Mouse (Mus musculus): ENCODE results near the gene Insl3. TPM values are rescaled to one million over a fixed set of nuclear protein-coding genes. Genes with fewer than 3 reads are reported as not detected.

Gene Insl3
- polyA plus RNA-seq, 1 experiment from 2014 or later: 0.89 TPM

DNA sequence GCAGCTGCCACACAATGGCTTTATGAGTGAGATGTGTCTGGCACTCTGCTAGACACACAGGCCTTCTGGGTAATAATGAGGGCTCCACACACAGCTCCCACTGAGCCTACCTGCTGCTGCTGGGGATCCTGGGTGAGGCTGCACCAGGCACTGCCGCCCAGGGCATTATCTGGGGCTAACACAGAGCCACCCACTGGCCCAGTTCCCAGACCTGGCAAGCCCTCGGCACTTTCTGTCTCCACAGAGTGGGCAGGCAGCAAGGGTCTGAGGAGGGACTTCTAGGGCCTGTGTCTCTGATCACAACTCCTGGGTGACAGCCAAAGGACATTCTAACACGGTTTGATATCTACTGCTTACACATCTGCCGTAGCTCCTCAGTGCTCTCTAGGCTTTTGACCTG lies 30.2 kb downstream of the Insl3 start:
- no peak overlapping the region for H3K4me2 ChIP-seq
- no peak overlapping the region for H3K9ac ChIP-seq (ENCODE audit: low read depth, low read length)
- 48% methylated on average over 4 of the region's 4 CpGs for WGBS (ENCODE audit: insufficient replicate concordance)
- H3K4me3 ChIP-seq (ENCODE audit: low read depth, low read length): no peak overlapping the region
- H3K9me3 ChIP-seq (replicated peaks; ENCODE audit: control insufficient read depth, low read length): no peaks in the 10 kb centered on the region
- no peak overlapping the region for H3K27ac ChIP-seq (ENCODE audit: low read depth, low read length)
- no peaks in the 10 kb centered on the region for H3K4me1 ChIP-seq (ENCODE audit: control insufficient read depth, insufficient read depth, low read length)
- peaks cover 17% of the 10 kb centered on the region for H3K27me3 ChIP-seq (ENCODE audit: control insufficient read depth, insufficient read depth, low read length)
- no peaks in the 10 kb centered on the region for H3K36me3 ChIP-seq (ENCODE audit: control insufficient read depth, insufficient read depth, low read length)
- no peak for ATAC-seq (replicated peaks; ENCODE audit: insufficient number of reproducible peaks, low FRiP score, low TSS enrichment)

DNA sequence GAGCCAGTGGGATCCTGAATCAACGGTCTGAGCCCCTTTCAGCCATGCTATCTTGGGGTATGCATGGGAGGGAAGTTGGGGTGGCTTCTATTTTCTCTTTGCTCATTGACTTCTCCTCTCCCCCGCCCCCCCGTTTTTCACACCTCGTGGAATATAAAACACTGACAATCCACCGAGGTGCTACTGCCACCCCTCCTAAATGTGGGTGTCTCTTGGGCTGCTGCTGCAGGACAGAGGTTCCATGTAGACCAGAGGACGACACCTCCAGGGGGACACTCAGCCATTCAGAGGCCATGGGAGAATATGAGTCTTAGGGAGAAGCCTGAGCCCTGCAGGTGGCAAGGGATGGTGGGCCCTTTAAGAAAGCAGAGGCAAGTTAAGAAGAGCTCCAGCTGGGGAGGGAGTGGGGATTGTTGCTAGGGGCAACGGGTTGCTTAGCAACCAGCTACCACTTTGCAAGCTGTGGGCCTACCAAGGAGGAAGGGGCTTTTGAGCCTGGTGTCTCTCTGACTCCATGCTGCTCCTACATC lies 31.0 kb downstream of the Insl3 start:
- no peak overlapping the region for H3K27ac ChIP-seq (ENCODE audit: low read depth, low read length)
- no peak for ATAC-seq (replicated peaks; ENCODE audit: insufficient number of reproducible peaks, low FRiP score, low TSS enrichment)
- no peaks in the 10 kb centered on the region for H3K36me3 ChIP-seq (ENCODE audit: control insufficient read depth, insufficient read depth, low read length)
- 41% methylated on average over 7 of the region's 7 CpGs for WGBS (ENCODE audit: insufficient replicate concordance)
- H3K4me2 ChIP-seq: no peak overlapping the region
- H3K9me3 ChIP-seq (replicated peaks; ENCODE audit: control insufficient read depth, low read length): no peaks in the 10 kb centered on the region
- H3K27me3 ChIP-seq (ENCODE audit: control insufficient read depth, insufficient read depth, low read length): peaks cover 25% of the 10 kb centered on the region
- H3K9ac ChIP-seq (ENCODE audit: low read depth, low read length): no peak overlapping the region
- no peaks in the 10 kb centered on the region for H3K4me1 ChIP-seq (ENCODE audit: control insufficient read depth, insufficient read depth, low read length)
- H3K4me3 ChIP-seq (ENCODE audit: low read depth, low read length): no peak overlapping the region

- Histone ChIP-seq H3K4me2 (no peak overlapping the region), H3K27me3 (ENCODE audit: control insufficient read depth, insufficient read depth, low read length) (peaks cover 45% of the 10 kb centered on the region), H3K36me3 (ENCODE audit: control insufficient read depth, insufficient read depth, low read length) (no peaks in the 10 kb centered on the region), H3K9ac (ENCODE audit: low read depth, low read length) (no peak overlapping the region), H3K27ac (ENCODE audit: low read depth, low read length) (no peak overlapping the region), H3K4me3 (ENCODE audit: low read depth, low read length) (no peak overlapping the region), H3K4me1 (ENCODE audit: control insufficient read depth, insufficient read depth, low read length) (no peaks in the 10 kb centered on the region), H3K9me3 (replicated peaks; ENCODE audit: control insufficient read depth, low read length) (no peaks in the 10 kb centered on the region)
- no peak for ATAC-seq (replicated peaks; ENCODE audit: insufficient number of reproducible peaks, low FRiP score, low TSS enrichment)
- 46% methylated on average over 14 of the region's 14 CpGs for WGBS (ENCODE audit: insufficient replicate concordance)
Observed at GRCm38 (mm10) chr8:71723047-71723551, 34.1 kb downstream of the Insl3 start.

GRCm38 (mm10) chr8:71724389-71724788 lies 35.4 kb downstream of the Insl3 start:
- Histone ChIP-seq H3K9ac (ENCODE audit: low read depth, low read length) (no peak overlapping the region), H3K4me3 (ENCODE audit: low read depth, low read length) (no peak overlapping the region), H3K4me1 (ENCODE audit: control insufficient read depth, insufficient read depth, low read length) (no peaks in the 10 kb centered on the region), H3K27ac (ENCODE audit: low read depth, low read length) (no peak overlapping the region), H3K36me3 (ENCODE audit: control insufficient read depth, insufficient read depth, low read length) (no peaks in the 10 kb centered on the region), H3K9me3 (replicated peaks; ENCODE audit: control insufficient read depth, low read length) (no peaks in the 10 kb centered on the region), H3K27me3 (ENCODE audit: control insufficient read depth, insufficient read depth, low read length) (peaks cover 43% of the 10 kb centered on the region), H3K4me2 (no peak overlapping the region)
- WGBS (ENCODE audit: insufficient replicate concordance): 59% methylated on average over 4 of the region's 4 CpGs
- no peak for ATAC-seq (replicated peaks; ENCODE audit: insufficient number of reproducible peaks, low FRiP score, low TSS enrichment)

DNA sequence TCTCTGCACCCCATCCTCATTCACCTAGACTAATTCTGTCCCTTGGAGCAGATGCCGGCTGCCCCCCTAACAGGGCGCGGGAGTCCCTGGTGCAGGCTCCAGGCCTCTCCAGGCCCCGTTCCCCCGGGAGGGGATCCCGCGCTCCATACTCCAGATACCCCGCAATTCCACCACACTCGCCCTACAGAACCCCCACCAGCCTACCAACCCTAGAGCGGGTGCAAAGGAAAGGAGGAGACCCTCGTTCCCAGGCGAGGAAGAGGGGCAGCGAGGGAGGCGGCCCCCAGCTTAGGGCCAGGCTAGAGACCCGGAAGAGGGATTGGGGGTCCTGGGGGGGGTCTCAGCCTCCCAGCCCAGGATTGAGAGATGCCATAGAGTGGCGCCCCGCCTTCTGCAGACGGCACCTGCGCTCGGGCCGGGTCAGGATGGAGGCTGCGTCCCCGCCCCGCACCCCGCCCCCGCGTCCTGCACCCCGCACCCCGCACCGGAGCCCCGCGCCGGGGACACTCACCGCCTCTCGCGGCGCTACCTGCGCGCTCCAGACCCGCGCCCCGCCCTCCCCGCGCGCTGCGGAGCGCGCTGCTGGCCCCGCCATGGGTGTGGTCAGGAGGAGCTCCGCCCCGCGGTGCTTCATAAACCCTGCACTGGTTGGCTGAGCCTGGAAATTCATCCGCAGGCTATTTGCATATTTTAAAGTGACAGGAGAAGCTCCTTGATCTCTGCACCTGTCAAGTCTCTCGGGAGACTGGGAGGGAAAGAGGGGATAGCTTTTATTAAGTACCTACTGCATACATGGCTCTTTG lies 36.3 kb downstream of the Insl3 start, which contains the start of gene Fcho1:
Gene Fcho1 (minus strand): TSS at position 595 of the 803 bp plus-strand sequence.
- Histone ChIP-seq H3K4me3 (ENCODE audit: low read depth, low read length) (peak within 1 kb of the TSS; percentile 58), H3K27ac (ENCODE audit: low read depth, low read length) (no peak within 1 kb of the TSS), H3K27me3 (ENCODE audit: control insufficient read depth, insufficient read depth, low read length) (peaks cover 45% of the 10 kb centered on the region), H3K4me2 (peak within 1 kb of the TSS; percentile 69), H3K4me1 (ENCODE audit: control insufficient read depth, insufficient read depth, low read length) (no peaks in the 10 kb centered on the region), H3K36me3 (ENCODE audit: control insufficient read depth, insufficient read depth, low read length) (no peaks in the 10 kb centered on the region), H3K9me3 (replicated peaks; ENCODE audit: control insufficient read depth, low read length) (no peaks in the 10 kb centered on the region), H3K9ac (ENCODE audit: low read depth, low read length) (peak within 1 kb of the TSS; percentile 39; the same call in 1 of the 2 replicates)
- 2% methylated on average over 52 of the region's 54 CpGs for WGBS (ENCODE audit: insufficient replicate concordance)
- ATAC-seq (replicated peaks; ENCODE audit: insufficient number of reproducible peaks, low FRiP score, low TSS enrichment): peak; percentile 47; the same call in 1 of the 2 replicates

GRCm38 (mm10) chr8:71728240-71728785 lies 39.3 kb downstream of the Insl3 start:
- Histone ChIP-seq H3K9me3 (replicated peaks; ENCODE audit: control insufficient read depth, low read length) (no peaks in the 10 kb centered on the region), H3K4me1 (ENCODE audit: control insufficient read depth, insufficient read depth, low read length) (no peaks in the 10 kb centered on the region), H3K9ac (ENCODE audit: low read depth, low read length) (no peak overlapping the region), H3K36me3 (ENCODE audit: control insufficient read depth, insufficient read depth, low read length) (no peaks in the 10 kb centered on the region), H3K4me3 (ENCODE audit: low read depth, low read length) (peak overlapping the region; percentile 16), H3K4me2 (peak overlapping the region; percentile 60), H3K27ac (ENCODE audit: low read depth, low read length) (no peak overlapping the region), H3K27me3 (ENCODE audit: control insufficient read depth, insufficient read depth, low read length) (peaks cover 50% of the 10 kb centered on the region)
- ATAC-seq (replicated peaks; ENCODE audit: insufficient number of reproducible peaks, low FRiP score, low TSS enrichment): 0 out of 2 replicates have a peak, but pooled peaks have one; percentile 12
- WGBS (ENCODE audit: insufficient replicate concordance): 4% methylated on average over 19 of the region's 21 CpGs

- H3K27ac ChIP-seq (ENCODE audit: low read depth, low read length): no peak overlapping the region
- no peaks in the 10 kb centered on the region for H3K4me1 ChIP-seq (ENCODE audit: control insufficient read depth, insufficient read depth, low read length)
- H3K36me3 ChIP-seq (ENCODE audit: control insufficient read depth, insufficient read depth, low read length): no peaks in the 10 kb centered on the region
- H3K4me2 ChIP-seq: peak overlapping the region; percentile 60
- H3K27me3 ChIP-seq (ENCODE audit: control insufficient read depth, insufficient read depth, low read length): peaks cover 49% of the 10 kb centered on the region
- H3K9me3 ChIP-seq (replicated peaks; ENCODE audit: control insufficient read depth, low read length): no peaks in the 10 kb centered on the region
- 6% methylated on average over 15 of the region's 16 CpGs for WGBS (ENCODE audit: insufficient replicate concordance)
- H3K4me3 ChIP-seq (ENCODE audit: low read depth, low read length): peak overlapping the region; percentile 16
- no peak for ATAC-seq (replicated peaks; ENCODE audit: insufficient number of reproducible peaks, low FRiP score, low TSS enrichment)
- H3K9ac ChIP-seq (ENCODE audit: low read depth, low read length): no peak overlapping the region
Observed at GRCm38 (mm10) chr8:71728826-71729620, 40.0 kb downstream of the Insl3 start.

- no peaks in the 10 kb centered on the region for H3K36me3 ChIP-seq (ENCODE audit: control insufficient read depth, insufficient read depth, low read length)
- H3K4me2 ChIP-seq: no peak overlapping the region
- no peak overlapping the region for H3K9ac ChIP-seq (ENCODE audit: low read depth, low read length)
- H3K27me3 ChIP-seq (ENCODE audit: control insufficient read depth, insufficient read depth, low read length): peaks cover 24% of the 10 kb centered on the region
- H3K9me3 ChIP-seq (replicated peaks; ENCODE audit: control insufficient read depth, low read length): no peaks in the 10 kb centered on the region
- no peaks in the 10 kb centered on the region for H3K4me1 ChIP-seq (ENCODE audit: control insufficient read depth, insufficient read depth, low read length)
- WGBS (ENCODE audit: insufficient replicate concordance): 27% methylated on average over 3 of the region's 3 CpGs
- ATAC-seq (replicated peaks; ENCODE audit: insufficient number of reproducible peaks, low FRiP score, low TSS enrichment): no peak
- H3K27ac ChIP-seq (ENCODE audit: low read depth, low read length): no peak overlapping the region
- no peak overlapping the region for H3K4me3 ChIP-seq (ENCODE audit: low read depth, low read length)
Observed at GRCm38 (mm10) chr8:71731652-71732230, 42.7 kb downstream of the Insl3 start.

All from heart, embryonic 11.5 days (tissue).